Mouse (Mus musculus): Measurements from ENCODE around the gene Wdr31. TPM values are rescaled to one million over a fixed set of nuclear protein-coding genes. Genes with fewer than 3 reads are reported as not detected.

Wdr31 gene
- polyA plus RNA-seq, 1 experiment from 2014 or later = 11.0 TPM

DNA sequence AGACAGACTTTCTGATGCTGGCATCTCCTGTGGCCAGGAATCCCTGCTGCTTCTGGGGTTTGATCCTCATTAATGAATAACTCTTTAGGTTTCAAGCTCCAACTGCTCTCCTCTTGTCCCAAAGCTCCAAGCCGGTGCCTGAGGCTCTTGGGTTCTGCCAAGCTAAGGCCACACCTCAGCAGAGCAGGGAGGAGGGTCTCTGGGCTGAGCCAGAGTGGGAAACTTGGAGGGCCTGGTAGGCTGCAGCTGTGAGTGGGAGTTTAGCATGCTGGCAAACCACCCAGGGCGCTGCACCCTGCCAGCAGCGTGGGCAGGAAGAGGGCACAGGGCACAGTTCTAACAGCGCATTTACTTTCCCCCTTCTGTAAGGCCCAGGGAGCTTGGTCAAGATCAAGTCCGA lies 38.1 kb upstream of the Wdr31 start:
- H3K27me3 ChIP-seq (replicated peaks; ENCODE audit: low read depth, poor library complexity, severe bottlenecking) = no peaks in the 10 kb centered on the region
- peaks cover 1% of the 10 kb centered on the region; the same call in 1 of the 2 replicates for H3K4me1 ChIP-seq
- no peak overlapping the region for H3K4me3 ChIP-seq
- peaks cover 68% of the 10 kb centered on the region for H3K36me3 ChIP-seq (replicated peaks)
- DNase-seq (ENCODE audit: low spot score) = no peak
- 95% methylated on average over 5 of the region's 5 CpGs for WGBS
- no peaks in the 10 kb centered on the region for H3K9me3 ChIP-seq
- no peak overlapping the region for H3K27ac ChIP-seq (replicated peaks)

DNA sequence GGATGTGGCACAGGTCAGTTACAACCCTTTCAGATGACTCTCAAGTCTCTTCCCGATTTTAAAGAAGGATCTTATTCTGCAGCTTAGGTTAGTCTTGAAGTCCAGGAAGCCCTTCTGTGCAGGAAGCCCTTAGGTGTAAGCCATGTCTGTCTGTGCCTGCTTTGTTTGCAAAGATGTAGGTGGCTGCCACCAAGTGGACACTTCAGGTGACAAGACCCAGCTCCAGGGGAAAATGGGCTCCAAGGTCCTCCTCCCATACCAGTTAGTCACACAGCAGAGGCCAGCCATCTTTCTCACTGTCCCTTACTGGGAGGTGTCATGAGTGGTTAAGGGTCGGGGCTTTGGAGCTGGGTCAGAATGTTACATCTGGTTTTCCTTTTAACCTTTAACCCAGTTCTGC lies 36.1 kb upstream of the Wdr31 start:
- H3K36me3 ChIP-seq (replicated peaks) = peaks cover 47% of the 10 kb centered on the region

DNA sequence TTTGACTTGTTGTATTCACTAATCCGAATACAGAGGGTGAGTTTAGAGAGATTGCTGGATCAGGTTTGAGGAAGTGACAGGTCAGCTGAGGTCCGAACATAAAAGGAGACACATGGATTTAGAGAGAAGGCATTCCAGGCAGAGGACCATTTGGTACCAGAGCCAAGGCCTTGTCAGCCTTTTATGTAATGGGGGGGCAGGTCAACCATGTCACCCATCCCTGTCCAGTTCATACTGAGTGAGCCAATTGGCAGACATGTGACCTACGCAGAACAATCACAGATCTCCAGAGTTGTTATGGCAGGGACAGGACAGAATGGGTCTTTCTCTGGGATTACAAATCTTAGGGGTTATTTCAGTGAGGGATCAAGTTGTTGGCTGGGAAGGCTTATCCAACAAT lies 35.3 kb upstream of the Wdr31 start:
- Histone ChIP-seq H3K27me3 (replicated peaks; ENCODE audit: low read depth, poor library complexity, severe bottlenecking) (no peaks in the 10 kb centered on the region), H3K27ac (replicated peaks) (no peak overlapping the region), H3K4me3 (no peak overlapping the region), H3K36me3 (replicated peaks) (peaks cover 39% of the 10 kb centered on the region), H3K9me3 (no peaks in the 10 kb centered on the region), H3K4me1 (peaks cover 18% of the 10 kb centered on the region)
- WGBS = 90% methylated on average over 3 of the region's 3 CpGs
- no peak for DNase-seq (ENCODE audit: low spot score)

More for the DNA sequence above, 36.1 kb upstream of the Wdr31 start:
- H3K27me3 ChIP-seq (replicated peaks; ENCODE audit: low read depth, poor library complexity, severe bottlenecking) = no peaks in the 10 kb centered on the region
- DNase-seq (ENCODE audit: low spot score) = no peak
- no peaks in the 10 kb centered on the region for H3K9me3 ChIP-seq
- H3K4me1 ChIP-seq = peaks cover 12% of the 10 kb centered on the region
- H3K27ac ChIP-seq (replicated peaks) = no peak overlapping the region
- H3K4me3 ChIP-seq = no peak overlapping the region
- 49% methylated on average over 2 of the region's 2 CpGs for WGBS

DNA sequence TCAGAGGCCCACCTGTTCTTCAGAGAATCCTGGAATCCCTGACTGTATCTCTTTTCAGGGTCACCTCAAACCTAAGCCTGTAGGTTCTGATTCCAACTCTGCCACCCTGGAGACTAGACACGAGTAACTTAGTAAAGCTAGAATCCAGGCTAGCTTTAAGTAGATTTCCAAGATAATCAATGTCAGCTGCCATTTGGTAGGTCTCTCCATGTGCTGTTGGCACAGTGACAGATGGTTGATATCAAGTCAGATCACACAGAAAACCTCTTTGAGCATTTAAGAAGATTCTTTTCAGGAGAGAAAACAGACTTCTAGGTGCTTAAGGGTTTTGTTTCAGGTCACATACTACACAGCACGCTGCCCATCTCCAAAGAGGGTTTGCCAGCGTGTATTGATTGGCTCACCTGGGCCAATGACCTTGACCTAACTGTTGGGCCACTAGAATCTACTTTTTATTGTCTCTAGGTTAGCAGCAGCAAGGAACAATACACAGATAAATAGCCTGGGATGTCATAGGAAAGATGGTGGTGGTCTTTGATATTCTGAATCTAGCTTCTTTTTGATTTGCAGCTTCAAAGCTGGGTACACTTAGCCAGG lies 32.8 kb upstream of the Wdr31 start, which contains the start of gene Hdhd3:
Gene Hdhd3, minus strand, starts transcription at position 94 of the 597 bp plus-strand sequence.
- H3K27me3 ChIP-seq (replicated peaks; ENCODE audit: low read depth, poor library complexity, severe bottlenecking) = no peaks in the 10 kb centered on the region
- no peak for DNase-seq (ENCODE audit: low spot score)
- peaks cover 31% of the 10 kb centered on the region for H3K36me3 ChIP-seq (replicated peaks)
- H3K4me3 ChIP-seq = peak within 1 kb of the TSS; percentile 87
- H3K9me3 ChIP-seq = no peaks in the 10 kb centered on the region
- peaks cover 20% of the 10 kb centered on the region for H3K4me1 ChIP-seq
- 78% methylated on average over 3 of the region's 3 CpGs for WGBS
- H3K27ac ChIP-seq (replicated peaks) = peak within 1 kb of the TSS; percentile 86

DNA sequence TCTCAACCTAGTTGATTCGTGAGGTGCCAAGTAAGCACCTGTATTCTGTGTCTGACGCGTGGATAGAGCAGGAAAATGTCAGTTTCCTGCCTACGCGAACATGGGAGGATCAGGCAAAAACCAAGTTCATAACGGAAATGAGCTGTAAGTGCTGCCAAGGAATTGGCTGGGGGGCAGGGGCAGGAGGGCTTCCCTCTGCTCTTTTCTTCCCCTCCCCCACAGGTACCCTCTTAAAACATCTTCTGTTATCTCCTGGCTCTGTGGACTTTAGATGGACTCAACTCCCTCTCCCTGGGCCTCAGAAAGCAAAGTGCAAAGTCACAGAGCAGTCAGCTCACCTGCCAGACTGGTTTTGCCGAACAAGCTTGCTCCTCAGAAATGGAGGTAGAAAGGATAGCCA lies 32.3 kb upstream of the Wdr31 start:
- WGBS = 75% methylated on average over 7 of the region's 7 CpGs
- DNase-seq (ENCODE audit: low spot score) = no peak
- no peaks in the 10 kb centered on the region for H3K9me3 ChIP-seq
- H3K4me3 ChIP-seq = 0 out of 2 replicates have a peak overlapping the region, but pooled peaks have one; percentile 87
- H3K27ac ChIP-seq (replicated peaks) = no peak overlapping the region
- peaks cover 20% of the 10 kb centered on the region for H3K4me1 ChIP-seq
- peaks cover 31% of the 10 kb centered on the region for H3K36me3 ChIP-seq (replicated peaks)
- H3K27me3 ChIP-seq (replicated peaks; ENCODE audit: low read depth, poor library complexity, severe bottlenecking) = no peaks in the 10 kb centered on the region

DNA sequence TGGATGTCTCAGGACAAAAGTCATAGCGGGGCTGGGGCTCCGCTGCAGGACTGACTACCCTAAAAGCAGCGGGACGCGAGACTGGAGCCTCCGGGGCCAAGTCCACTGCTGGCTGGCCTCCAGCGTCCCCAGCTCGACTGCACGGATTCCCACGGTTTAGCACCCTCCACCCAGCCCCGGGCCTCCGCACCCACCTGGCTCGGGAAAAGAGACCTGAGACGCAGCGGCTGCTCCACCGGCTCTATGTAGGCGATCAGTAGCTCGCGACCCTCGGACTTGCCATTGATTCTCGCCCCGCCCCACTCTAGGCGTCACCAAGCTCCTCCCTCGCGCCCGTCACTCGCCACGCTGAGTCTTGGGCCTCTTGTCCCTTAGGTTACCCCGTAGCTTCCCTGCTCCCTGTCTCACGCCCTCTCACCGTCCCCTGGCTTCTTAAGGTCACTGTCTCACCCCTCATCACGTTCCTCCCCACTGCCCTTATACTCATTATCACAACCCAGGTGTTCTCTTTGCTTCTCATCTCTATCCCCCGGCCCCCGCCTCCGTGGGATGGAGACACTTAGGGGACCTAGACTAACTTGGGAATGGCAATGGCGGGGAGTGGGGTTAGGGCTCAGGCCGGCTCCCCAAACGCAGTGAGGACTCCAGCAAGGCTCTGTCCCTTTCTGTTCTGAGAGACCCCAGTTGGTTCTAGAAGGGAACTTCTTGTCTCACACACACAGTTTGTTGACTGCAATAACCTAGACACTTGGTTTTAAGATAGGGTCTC lies 31.5 kb upstream of the Wdr31 start:
- Histone ChIP-seq H3K36me3 (replicated peaks) (peaks cover 27% of the 10 kb centered on the region), H3K27ac (replicated peaks) (peak overlapping the region; percentile 86), H3K4me1 (peaks cover 20% of the 10 kb centered on the region), H3K4me3 (peak overlapping the region; percentile 87), H3K9me3 (no peaks in the 10 kb centered on the region), H3K27me3 (replicated peaks; ENCODE audit: low read depth, poor library complexity, severe bottlenecking) (no peaks in the 10 kb centered on the region)
- peak; percentile 93 for DNase-seq (ENCODE audit: low spot score)
- 2% methylated on average over 38 of the region's 38 CpGs for WGBS

DNA sequence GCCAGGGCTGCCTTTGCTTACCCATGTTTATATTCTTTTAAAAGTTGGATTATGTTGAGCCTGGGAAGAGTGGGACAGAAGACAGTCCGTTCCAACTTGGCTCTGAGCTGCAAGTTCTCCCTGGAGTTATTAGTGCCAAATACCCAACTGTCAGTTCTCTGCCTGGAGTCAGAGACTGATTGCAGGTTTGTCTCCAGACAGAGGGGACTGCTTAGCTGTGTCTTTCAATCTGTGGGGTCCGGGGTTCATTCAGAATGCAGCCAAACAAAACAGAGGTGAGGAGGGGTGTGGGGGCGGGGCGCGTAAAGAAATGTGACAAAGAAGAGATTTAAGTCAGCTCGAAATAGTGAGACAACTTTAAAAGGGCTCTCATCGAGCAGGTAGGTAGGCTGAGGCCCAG lies 30.8 kb upstream of the Wdr31 start:
- WGBS = 6% methylated on average over 7 of the region's 7 CpGs
- peak overlapping the region; percentile 87 for H3K4me3 ChIP-seq
- peaks cover 26% of the 10 kb centered on the region for H3K36me3 ChIP-seq (replicated peaks)
- no peaks in the 10 kb centered on the region for H3K9me3 ChIP-seq
- H3K27me3 ChIP-seq (replicated peaks; ENCODE audit: low read depth, poor library complexity, severe bottlenecking) = no peaks in the 10 kb centered on the region
- DNase-seq (ENCODE audit: low spot score) = no peak
- H3K27ac ChIP-seq (replicated peaks) = peak overlapping the region; percentile 86
- H3K4me1 ChIP-seq = peaks cover 20% of the 10 kb centered on the region

DNA sequence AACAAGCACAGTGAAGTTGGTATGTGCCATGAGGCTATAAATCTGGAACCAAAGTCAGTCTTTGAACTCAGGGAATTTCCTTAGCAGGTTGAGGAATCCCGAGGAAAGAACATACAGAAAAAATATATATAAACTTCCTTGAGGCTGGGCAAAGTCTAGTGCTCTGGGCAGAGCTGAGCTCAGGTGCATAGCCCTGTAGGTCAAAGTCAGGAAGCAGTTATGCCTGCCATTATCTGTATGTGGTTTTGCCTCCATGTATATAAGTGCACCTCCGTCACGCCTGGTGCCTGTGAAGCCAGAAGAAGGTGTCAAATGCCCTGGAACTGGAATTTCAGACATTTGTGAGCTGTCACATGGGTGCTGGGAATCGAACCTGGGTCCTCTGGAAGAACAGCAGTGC lies 30.1 kb upstream of the Wdr31 start:
- no peaks in the 10 kb centered on the region for H3K27me3 ChIP-seq (replicated peaks; ENCODE audit: low read depth, poor library complexity, severe bottlenecking)
- WGBS = 87% methylated on average over 4 of the region's 4 CpGs

DNA sequence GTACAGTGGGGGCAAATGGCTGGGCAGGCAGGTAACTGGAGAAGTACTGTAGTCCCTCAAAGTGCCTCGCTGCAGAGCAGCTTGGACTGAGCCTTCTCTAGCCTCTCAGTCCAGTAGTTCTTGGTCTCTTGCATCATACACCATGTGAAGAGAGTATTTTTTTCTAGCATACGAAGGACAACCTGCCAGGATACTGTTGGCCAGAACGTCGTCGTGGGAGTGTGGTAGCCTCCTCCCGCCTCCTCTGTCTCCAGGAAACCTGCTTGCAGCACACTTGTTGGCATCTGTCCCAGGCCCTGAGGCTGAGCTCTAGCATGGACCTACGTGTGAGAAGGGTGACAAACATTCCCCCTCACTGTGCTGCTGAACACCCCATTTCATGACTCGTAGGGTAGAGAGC lies 26.1 kb upstream of the Wdr31 start:
- peaks cover 26% of the 10 kb centered on the region for H3K36me3 ChIP-seq (replicated peaks)
- H3K27ac ChIP-seq (replicated peaks) = no peak overlapping the region
- no peak overlapping the region for H3K4me3 ChIP-seq
- DNase-seq (ENCODE audit: low spot score) = no peak
- H3K9me3 ChIP-seq = no peaks in the 10 kb centered on the region
- no peaks in the 10 kb centered on the region for H3K27me3 ChIP-seq (replicated peaks; ENCODE audit: low read depth, poor library complexity, severe bottlenecking)
- 88% methylated on average over 8 of the region's 8 CpGs for WGBS
- peaks cover 8% of the 10 kb centered on the region for H3K4me1 ChIP-seq

More for the DNA sequence above, 30.1 kb upstream of the Wdr31 start:
- peaks cover 26% of the 10 kb centered on the region for H3K36me3 ChIP-seq (replicated peaks)
- no peak for DNase-seq (ENCODE audit: low spot score)
- H3K27ac ChIP-seq (replicated peaks) = no peak overlapping the region
- no peak overlapping the region for H3K4me3 ChIP-seq
- peaks cover 20% of the 10 kb centered on the region for H3K4me1 ChIP-seq
- H3K9me3 ChIP-seq = no peaks in the 10 kb centered on the region

DNA sequence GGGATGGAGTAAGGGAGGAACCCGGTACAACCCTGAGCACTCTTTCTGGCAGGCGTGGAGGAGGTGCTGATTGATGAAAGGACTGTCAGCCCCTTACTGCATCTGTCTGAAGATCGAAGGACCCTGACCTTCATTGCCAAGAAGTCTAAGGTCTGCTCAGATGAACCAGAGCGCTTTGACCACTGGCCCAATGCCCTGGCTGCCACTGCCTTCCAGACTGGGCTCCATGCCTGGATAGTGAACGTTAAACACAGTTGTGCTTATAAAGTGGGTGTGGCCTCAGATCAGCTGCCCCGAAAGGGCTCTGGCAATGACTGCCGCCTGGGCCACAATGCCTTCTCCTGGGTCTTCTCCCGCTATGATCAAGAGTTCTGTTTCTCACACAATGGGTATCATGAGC lies 25.2 kb upstream of the Wdr31 start:
- H3K4me1 ChIP-seq = peaks cover 2% of the 10 kb centered on the region; the same call in 1 of the 2 replicates
- peaks cover 26% of the 10 kb centered on the region for H3K36me3 ChIP-seq (replicated peaks)
- H3K27ac ChIP-seq (replicated peaks) = no peak overlapping the region
- H3K9me3 ChIP-seq = no peaks in the 10 kb centered on the region
- H3K4me3 ChIP-seq = no peak overlapping the region
- DNase-seq (ENCODE audit: low spot score) = no peak
- no peaks in the 10 kb centered on the region for H3K27me3 ChIP-seq (replicated peaks; ENCODE audit: low read depth, poor library complexity, severe bottlenecking)
- 85% methylated on average over 8 of the region's 8 CpGs for WGBS

DNA sequence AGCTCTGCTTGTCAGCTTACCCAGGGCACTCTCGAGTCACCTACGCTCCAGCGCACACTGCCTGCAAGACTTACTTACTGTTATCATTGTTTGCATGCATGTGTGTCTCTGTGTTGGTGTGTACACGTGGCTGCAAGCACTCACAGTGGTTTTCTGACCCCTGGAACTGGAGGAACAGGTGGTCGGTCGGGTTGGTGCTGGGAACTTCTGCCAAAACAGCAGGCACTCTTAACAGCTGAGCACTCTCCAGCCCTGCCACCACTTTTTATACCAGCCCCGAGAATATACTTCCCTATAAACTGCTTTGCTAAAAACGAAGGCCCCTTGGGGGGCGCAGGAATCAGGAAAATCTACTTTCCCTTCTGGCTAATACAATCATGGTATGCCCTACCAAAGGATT lies 23.5 kb upstream of the Wdr31 start:
- Histone ChIP-seq H3K9me3 (no peaks in the 10 kb centered on the region), H3K4me3 (no peak overlapping the region), H3K27me3 (replicated peaks; ENCODE audit: low read depth, poor library complexity, severe bottlenecking) (no peaks in the 10 kb centered on the region), H3K4me1 (no peaks in the 10 kb centered on the region), H3K36me3 (replicated peaks) (peaks cover 17% of the 10 kb centered on the region), H3K27ac (replicated peaks) (no peak overlapping the region)
- no peak for DNase-seq (ENCODE audit: low spot score)
- 72% methylated on average over 9 of the region's 9 CpGs for WGBS

DNA sequence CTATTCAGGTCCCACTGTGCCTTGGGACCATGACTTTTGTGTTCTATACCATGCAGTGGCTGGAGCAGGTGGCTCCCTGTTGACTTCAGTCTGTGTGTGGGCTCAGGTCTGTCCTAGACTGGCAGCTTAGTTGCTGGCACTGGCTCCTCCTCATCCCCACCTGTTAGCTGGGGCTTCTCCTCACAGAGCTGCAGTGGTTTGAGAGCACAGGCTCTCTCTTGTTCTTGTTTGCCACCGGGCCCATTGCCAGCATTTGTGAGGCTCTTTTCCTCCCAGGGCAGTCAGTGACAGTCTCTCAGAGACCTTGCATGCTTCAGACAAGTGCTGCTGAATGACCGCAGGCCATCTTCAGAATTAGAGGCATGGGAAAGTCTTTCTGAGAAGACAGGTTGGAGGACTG lies 22.0 kb upstream of the Wdr31 start:
- no peak overlapping the region for H3K27ac ChIP-seq (replicated peaks)

DNA sequence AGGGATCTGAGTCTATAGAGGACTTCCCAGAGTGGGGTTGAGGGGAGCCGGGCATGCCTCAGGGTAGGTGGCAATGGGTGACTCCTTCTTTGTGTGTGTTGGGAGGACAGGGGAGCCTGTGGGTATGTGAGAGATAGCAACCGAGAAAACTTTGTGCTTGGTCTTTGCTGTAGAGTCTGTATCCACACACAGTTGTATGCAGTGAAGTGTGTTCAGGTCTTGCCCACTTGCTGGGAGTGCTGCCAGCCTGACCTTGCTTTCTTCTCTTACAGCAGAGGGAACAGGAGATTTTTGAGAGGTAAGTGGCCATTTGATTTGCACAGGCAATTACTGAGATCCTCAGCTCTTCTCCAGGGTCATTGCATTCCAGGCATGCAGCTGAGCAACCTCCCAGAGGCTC lies 17.2 kb upstream of the Wdr31 start:
- DNase-seq (ENCODE audit: low spot score) = no peak
- WGBS = 84% methylated on average over 2 of the region's 2 CpGs
- no peaks in the 10 kb centered on the region for H3K9me3 ChIP-seq
- no peaks in the 10 kb centered on the region for H3K27me3 ChIP-seq (replicated peaks; ENCODE audit: low read depth, poor library complexity, severe bottlenecking)
- no peak overlapping the region for H3K4me3 ChIP-seq
- H3K4me1 ChIP-seq = peaks cover 15% of the 10 kb centered on the region
- no peak overlapping the region for H3K27ac ChIP-seq (replicated peaks)
- no peaks in the 10 kb centered on the region for H3K36me3 ChIP-seq (replicated peaks)

More for the DNA sequence above, 22.0 kb upstream of the Wdr31 start:
- Histone ChIP-seq H3K36me3 (replicated peaks) (peaks cover 2% of the 10 kb centered on the region; the same call in 1 of the 2 replicates), H3K4me1 (peaks cover 4% of the 10 kb centered on the region; the same call in 1 of the 2 replicates), H3K27me3 (replicated peaks; ENCODE audit: low read depth, poor library complexity, severe bottlenecking) (no peaks in the 10 kb centered on the region), H3K9me3 (no peaks in the 10 kb centered on the region), H3K4me3 (no peak overlapping the region)
- 84% methylated on average over 2 of the region's 2 CpGs for WGBS
- DNase-seq (ENCODE audit: low spot score) = no peak
